Mouse (Mus musculus) monocyte, adult 5-6 weeks (primary cell): ENCODE data around the gene Zbed4. TPM values are rescaled to one million over a fixed set of nuclear protein-coding genes. Genes with fewer than 3 reads are reported as not detected.
"Not testable (repeated sequence)": the region's sequence is repeated elsewhere in the genome, so short reads cannot be mapped to it uniquely, and the experiment has no call there.

Experiments used
- ATAC-seq: fragments of 153-309, 156-312 bp; replicated peaks from 2 replicates; pipeline ENCODE4 v1.8.0; 2017; ENCODE audit warnings: mild to moderate bottlenecking; ENCODE audit not compliant: low TSS enrichment, insufficient number of reproducible peaks, severe bottlenecking, poor library complexity, low FRiP score
- total RNA-seq: library from RNA; stranded (forward); fragments of 200-1000, 200-491, 200-594 nt; gene quantifications from 3 replicates; pipeline ENCODE4 v1.2.3, GENCODE M21; 2017

Gene Zbed4
- 16.3 to 28.2 TPM (median 20.2 TPM) in 3 replicates for total RNA-seq

GRCm38 (mm10) chr15:88751564-88752402, at the start of gene Zbed4:
Gene Zbed4 (plus strand): TSS chr15:88751660.
- ATAC-seq: no peak; the same call in 1 of the 2 replicates

GRCm38 (mm10) chr15:88702501-88702900, 49.0 kb upstream of the Zbed4 start:
- ATAC-seq: no peak

DNA sequence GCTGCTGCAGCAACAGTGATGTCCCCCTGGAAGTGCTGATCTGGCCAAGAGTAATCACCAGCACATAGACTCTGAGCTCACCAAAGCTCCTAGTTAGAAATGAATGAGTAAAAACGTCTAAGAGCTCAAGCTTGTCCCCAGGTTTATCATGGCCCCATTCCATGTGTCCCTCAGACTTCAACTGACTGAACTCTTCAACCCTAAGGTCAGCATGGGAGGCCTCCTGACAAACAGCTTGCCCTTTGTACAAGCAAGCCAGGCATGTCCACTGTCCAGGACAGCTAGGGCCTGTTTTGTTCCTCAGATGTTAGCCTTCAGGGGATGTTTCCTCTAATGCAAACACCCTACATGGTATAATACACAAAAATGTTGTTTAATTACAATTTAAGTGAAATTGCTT, 47.2 kb upstream of the Zbed4 start:
- no peak for ATAC-seq

DNA sequence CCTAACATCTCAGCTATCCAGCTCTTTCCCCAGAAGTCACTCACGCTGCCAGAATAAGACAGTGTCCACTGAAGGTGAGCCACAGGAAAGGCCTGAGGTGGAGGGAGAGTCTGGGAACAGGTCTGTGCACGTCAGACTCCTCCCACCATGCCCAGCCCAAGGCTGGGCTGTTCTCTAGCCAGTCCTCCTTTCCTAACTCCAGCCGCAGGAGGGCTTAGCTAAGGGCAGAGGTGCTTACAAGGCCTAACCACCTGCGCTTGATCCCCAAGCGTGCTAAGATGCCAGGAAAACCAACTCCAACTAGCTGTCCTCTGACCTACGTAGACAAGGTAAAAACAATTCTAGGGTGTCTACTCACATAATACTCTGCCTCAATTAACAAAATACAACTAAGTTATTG, 45.1 kb upstream of the Zbed4 start:
- ATAC-seq: no peak

DNA sequence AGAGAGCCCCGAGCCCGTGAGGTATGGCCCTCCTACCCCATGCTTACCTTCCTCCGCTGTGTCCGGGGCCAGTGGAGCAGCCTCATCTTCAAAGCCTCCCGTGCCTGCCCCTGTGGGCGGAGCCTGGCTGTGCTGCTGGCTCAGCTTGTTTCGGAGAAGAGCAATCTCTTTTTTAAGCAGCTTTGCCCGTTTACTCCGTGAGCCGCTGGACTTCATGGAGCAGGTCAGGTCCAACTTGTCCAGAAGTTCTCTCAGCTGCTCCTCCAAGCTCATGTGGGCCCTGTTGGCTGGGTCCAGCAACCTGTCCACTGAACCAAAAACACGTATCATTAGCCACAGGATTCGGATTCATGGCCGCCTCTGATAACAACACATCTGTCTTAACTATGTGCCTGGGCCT, 44.5 kb upstream of the Zbed4 start:
- ATAC-seq: not testable (repeated sequence)

DNA sequence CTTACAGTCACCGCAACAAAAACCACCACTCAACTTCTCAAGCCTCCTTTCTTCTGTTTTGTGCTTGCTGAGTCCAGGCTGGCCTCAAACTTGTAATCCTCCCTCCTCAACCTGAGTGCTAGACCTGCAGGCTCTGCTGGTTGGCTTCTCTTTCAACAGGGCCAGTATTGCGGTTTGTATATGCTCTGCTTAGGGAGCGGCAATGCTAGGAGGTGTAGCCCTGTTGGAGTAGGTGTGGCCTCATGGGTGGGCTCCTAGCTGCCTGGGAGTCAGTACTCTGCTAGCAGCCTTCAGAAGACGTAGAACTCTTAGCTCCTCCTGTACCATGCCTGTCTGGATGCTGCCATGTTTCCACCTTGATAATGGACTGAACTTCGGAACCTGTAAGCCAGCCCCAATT, 43.3 kb upstream of the Zbed4 start:
- ATAC-seq: no peak

GRCm38 (mm10) chr15:88708657-88709511, 42.6 kb upstream of the Zbed4 start:
- no peak for ATAC-seq

DNA sequence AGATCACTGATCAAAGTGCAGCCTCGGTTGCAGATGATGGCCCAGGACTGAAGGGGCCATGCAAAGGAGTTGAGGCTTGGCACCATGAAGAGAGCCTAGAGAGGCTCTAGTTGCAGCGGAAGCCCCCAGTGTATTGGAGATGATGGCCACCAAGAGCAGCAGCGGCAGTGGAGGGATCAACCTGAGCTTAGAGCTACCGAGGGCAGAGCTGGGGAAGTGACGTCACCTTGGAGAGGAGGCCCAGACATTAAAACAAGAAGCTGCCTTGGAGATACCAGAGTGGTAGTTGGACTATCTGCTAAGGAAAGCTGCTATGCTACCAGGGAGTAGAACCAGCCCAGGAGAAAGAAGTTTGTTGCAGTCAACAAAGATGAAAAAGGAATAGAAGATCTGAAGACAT, 41.6 kb upstream of the Zbed4 start:
- no peak for ATAC-seq

DNA sequence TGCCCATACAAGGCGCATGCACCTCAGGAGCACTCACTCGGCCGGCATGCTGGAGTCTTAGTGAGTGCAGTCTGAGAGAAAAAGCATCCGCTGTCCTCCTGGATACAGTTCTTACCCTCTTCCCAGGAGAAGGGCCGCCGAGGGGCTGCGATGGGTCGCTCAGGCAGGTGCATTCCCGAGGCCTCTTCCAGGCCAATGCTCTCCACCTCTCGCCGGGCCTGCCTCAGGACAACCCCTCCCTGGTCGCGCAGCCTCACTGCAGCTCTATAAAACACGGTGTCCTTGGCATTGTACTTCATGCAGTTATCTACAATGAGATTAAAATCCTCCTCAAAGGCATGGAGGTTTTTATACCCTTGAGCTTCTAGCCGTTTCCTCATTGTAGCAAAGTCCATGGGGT, 39.0 kb upstream of the Zbed4 start:
- ATAC-seq: no peak

DNA sequence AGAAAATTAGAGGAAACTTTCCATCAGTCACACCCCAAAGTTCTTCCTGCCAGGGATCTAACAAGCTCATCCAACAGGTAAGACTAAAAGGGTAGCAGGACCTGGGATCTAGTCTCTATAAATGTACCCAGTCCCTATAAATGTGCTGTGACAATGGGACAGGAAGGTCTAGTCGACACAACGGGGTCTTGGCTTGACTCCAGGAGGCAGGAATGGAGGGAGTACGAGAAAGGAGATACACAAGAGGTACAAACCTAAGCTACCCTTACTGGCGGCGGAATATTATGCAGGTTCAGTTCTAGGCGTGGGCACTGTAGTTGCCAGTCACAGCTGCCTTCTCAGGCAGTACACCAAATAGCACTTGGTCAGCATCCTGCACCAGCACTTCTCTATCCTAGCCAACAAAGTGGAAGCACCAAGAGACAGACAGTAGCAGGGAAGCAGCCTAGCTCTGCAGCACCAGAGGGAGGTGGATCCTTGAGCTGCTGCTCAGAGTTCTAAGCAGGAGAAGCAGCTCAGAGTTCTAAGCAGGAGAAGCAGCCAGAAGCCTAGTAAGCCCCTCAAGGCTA, 37.4 kb upstream of the Zbed4 start:
- ATAC-seq: no peak

DNA sequence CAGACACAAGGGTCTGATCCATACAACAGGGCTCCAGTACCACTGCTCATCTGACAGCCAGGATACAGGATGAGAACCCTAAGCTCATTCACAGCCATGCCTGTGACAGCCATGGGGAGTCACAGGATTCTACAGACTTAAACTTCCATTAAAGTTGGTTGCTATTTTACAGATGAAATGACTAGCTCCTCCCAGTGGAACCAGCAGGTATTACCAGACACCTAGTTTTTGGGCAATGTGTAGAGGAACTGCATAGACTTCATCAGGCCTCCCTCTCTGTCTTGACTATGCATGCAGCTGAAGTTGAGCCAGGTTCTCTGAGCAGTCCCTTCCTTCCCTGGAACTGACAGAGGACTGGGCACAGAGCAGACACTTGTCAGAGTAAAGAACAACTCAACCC, 35.1 kb upstream of the Zbed4 start:
- ATAC-seq: no peak

DNA sequence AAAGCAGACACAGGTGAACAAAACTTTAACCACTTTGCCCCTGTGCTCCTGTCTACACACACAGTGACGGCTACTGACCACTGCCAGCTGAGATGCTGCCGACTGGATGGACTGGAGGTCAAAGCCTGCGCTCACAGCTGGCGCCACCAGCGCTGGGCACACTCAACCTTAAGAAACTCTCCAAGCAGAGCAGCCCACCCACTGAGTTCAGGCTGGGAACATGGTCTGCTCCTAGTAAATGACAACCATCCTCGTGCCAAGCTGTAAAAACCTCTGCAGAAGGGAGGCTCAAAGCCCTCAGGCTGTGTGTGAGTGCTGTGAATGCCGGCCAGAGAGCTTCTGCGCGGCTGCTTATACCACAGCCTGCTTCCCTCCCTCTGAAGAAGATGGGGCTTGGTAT, 34.2 kb upstream of the Zbed4 start:
- no peak for ATAC-seq

DNA sequence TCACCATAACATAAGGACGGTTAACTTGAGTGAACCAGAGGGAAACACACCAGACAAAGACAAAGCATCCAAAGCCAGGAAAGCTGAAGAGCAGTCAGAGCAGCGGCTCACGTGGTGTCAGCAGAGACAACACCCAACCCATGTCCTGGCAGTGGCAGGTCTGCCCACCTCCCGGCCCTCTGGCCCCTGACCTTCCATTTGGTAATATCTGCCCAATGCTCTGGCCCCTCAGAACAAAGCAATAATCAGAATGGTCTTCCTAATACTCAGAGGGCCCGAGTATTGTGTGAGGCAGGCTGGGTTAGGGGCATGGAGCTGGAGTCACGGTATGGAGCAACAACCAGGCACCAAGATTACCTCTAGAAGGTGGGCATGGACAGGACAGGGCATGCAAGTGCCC, 28.3 kb upstream of the Zbed4 start:
- ATAC-seq: no peak

- ATAC-seq: no peak
Observed at GRCm38 (mm10) chr15:88724311-88724710, 27.1 kb upstream of the Zbed4 start.

DNA sequence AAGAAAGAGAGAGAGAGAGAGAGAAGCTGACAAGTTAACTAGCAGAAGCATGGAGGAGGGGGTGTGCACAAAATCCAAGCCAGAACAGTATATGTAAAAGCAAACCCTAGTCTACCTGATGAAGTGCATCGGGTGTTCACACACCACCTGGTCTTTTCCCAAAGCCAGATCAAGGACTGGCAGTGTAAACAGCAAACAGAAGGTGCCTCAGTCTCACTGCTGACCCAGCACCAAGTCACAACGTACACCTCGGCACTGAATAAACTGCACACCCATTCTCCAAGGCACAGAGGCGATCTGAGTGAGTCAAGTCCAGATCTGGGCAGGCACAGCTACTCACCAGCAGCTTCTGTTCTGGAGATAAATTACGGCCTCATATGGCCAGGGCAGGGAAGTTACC, 26.4 kb upstream of the Zbed4 start:
- no peak for ATAC-seq

DNA sequence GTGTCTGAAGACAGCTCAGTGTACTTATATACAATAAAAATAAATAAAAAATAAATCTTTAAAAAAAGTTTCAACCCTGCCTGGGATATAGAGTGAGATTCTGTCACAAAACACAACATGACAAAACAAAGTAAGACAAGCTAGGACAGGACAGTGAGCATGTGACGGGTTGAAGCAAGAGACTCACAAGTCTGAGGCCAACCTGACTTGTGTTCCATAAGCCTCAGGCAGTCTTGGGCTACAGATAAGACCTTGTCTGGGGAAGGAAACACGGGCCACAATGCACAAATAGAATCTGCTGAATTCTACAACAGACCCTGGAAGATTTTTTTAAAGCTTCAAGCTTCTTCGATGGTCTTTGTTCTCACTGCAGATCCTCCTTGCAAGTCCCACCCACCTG, 24.3 kb upstream of the Zbed4 start:
- no peak for ATAC-seq

DNA sequence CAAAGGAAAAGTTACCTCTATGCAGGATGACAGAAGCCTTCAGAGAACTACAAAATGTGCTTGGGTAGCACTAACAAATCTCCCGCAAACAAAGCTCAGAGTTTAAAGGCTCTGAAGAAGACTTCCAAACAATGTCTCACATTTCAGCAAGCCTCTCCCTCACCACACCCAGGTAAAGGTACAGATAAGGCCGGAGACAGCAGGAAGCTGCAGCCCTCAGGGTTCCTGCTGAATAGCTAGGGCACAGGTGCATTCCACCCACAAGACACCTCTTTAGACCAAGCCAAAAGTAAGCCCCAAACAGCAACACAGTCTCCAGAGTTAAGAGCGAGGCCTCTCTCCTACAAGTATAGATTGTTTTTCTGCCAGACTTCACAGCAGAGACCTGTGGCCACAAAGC, 20.7 kb upstream of the Zbed4 start:
- no peak for ATAC-seq

- peak; percentile 48 for ATAC-seq
Observed at GRCm38 (mm10) chr15:88732405-88733020, 18.9 kb upstream of the Zbed4 start.
